Mouse (Mus musculus): ENCODE results near the gene Sbk3. TPM values are rescaled to one million over a fixed set of nuclear protein-coding genes. Genes with fewer than 3 reads are reported as not detected.

Gene Sbk3
- total RNA-seq, 2 experiments from 2014 or later, result 0.59 to 0.66 TPM

GRCm38 (mm10) chr7:4915669-4916416 is 55.1 kb downstream of the Sbk3 start:
- no peak for DNase-seq (ENCODE audit: extremely low spot score in 1 of 2, low spot score in 1 of 2)

Other genes starting within 250 kb of the Sbk3 start
- gene Tmem150b, start 245.9 kb downstream of the Sbk3 start, total RNA-seq (2021), result not detected
- gene Kmt5c, start 231.1 kb downstream of the Sbk3 start, total RNA-seq (2021), result 10 to 100 TPM; 23.5 to 34.3 TPM
- gene Cox6b2, start 218.1 kb downstream of the Sbk3 start, total RNA-seq (2021), result 1 to 10 TPM; 5.2 to 6.1 TPM
- gene Fam71e2, start 199.9 kb downstream of the Sbk3 start, total RNA-seq (2021), result not detected
- under 1 TPM; 0.27 to 0.49 TPM for gene Il11, start 188.3 kb downstream of the Sbk3 start, total RNA-seq (2021)
- gene Tmem190, start 188.2 kb downstream of the Sbk3 start, total RNA-seq (2021), result not detected
- gene Tmem238, start 181.5 kb downstream of the Sbk3 start, total RNA-seq (2021), result 1 to 10 TPM; 2.2 to 2.6 TPM
- gene Rpl28, start 178.3 kb downstream of the Sbk3 start, total RNA-seq (2021), result 100 to 1,000 TPM; 484 to 506 TPM
- 100 to 1,000 TPM in 1 of 2 experiments, 10 to 100 TPM in 1; 97.7 to 112 TPM for gene Ube2s, start 158.6 kb downstream of the Sbk3 start, total RNA-seq (2021)
- gene Shisa7, start 126.5 kb downstream of the Sbk3 start, total RNA-seq (2021), result 100 to 1,000 TPM; 132 to 182 TPM
- gene Isoc2b, start 100.9 kb downstream of the Sbk3 start, total RNA-seq (2021), result 1 to 10 TPM; 5.6 to 6.0 TPM
- gene Isoc2a, start 94.0 kb downstream of the Sbk3 start, total RNA-seq (2021), result 10 to 100 TPM; 11.2 to 12.4 TPM
- under 1 TPM; 0.27 to 0.38 TPM for gene Gm36210, start 64.7 kb downstream of the Sbk3 start, total RNA-seq (2021)
- 10 to 100 TPM; 13.4 to 14.3 TPM for gene Zfp628, start 56.0 kb downstream of the Sbk3 start, total RNA-seq (2021)
- 100 to 1,000 TPM; 109 to 112 TPM for gene Nat14, start 49.1 kb downstream of the Sbk3 start, total RNA-seq (2021)
- 1 to 10 TPM; 1.4 to 2.3 TPM for gene Ssc5d, start 45.4 kb downstream of the Sbk3 start, total RNA-seq (2021)
- under 1 TPM in 1 of 2 experiments, not detected in 1; 0.59 TPM for gene Sbk2, start 6.8 kb downstream of the Sbk3 start, total RNA-seq (2021)
- gene Zfp579, start 25.0 kb upstream of the Sbk3 start, total RNA-seq (2021), result 10 to 100 TPM; 31.9 to 41.4 TPM
- 1 to 10 TPM; 7.7 to 8.2 TPM for gene Zfp524, start 43.2 kb upstream of the Sbk3 start, total RNA-seq (2021)
- 10 to 100 TPM; 21.3 to 21.7 TPM for gene Fiz1, start 43.5 kb upstream of the Sbk3 start, total RNA-seq (2021)
- not detected for gene Gm44973, start 44.3 kb upstream of the Sbk3 start, total RNA-seq (2021)
- gene Zfp865, start 49.2 kb upstream of the Sbk3 start, total RNA-seq (2021), result 10 to 100 TPM; 33.0 to 41.3 TPM
- 10 to 100 TPM; 66.1 to 73.5 TPM for gene Ccdc106, start 49.4 kb upstream of the Sbk3 start, total RNA-seq (2021)
- not detected for gene 4632433K11Rik, start 63.0 kb upstream of the Sbk3 start, total RNA-seq (2021)
- 1 to 10 TPM; 5.1 to 6.5 TPM for gene Zfp784, start 67.3 kb upstream of the Sbk3 start, total RNA-seq (2021)
- 10 to 100 TPM; 43.1 to 44.0 TPM for gene Zfp580, start 80.4 kb upstream of the Sbk3 start, total RNA-seq (2021)
- gene U2af2, start 91.0 kb upstream of the Sbk3 start, total RNA-seq (2021), result 100 to 1,000 TPM; 170 to 180 TPM
- gene Epn1, start 109.1 kb upstream of the Sbk3 start, total RNA-seq (2021), result 100 to 1,000 TPM; 520 to 560 TPM
- not detected for gene Rfpl4, start 145.8 kb upstream of the Sbk3 start, total RNA-seq (2021)
- under 1 TPM in 1 of 2 experiments, not detected in 1; 0.49 TPM for gene Rasl2-9, start 154.8 kb upstream of the Sbk3 start, total RNA-seq (2021)
- gene Vmn1r55, start 178.5 kb upstream of the Sbk3 start, total RNA-seq (2021), result not detected
- gene Vmn1r56, start 225.6 kb upstream of the Sbk3 start, total RNA-seq (2021), result not detected
- gene Vmn1r57, start 247.3 kb upstream of the Sbk3 start, total RNA-seq (2021), result not detected